Mouse (Mus musculus): ENCODE data around the gene Dstyk.
"Not testable (repeated sequence)": the region's sequence is repeated elsewhere in the genome, so short reads cannot be mapped to it uniquely, and the experiment has no call there.

The Dstyk gene

GRCm38 (mm10) chr1:132436960-132437359 lies 19.6 kb downstream of the Dstyk start:
- DNase-seq (ENCODE audit: low spot score) = no peak

GRCm38 (mm10) chr1:132437389-132437788 lies 20.0 kb downstream of the Dstyk start:
- no peak for DNase-seq (ENCODE audit: low spot score)

GRCm38 (mm10) chr1:132440896-132441435 lies 23.6 kb downstream of the Dstyk start:
- DNase-seq (ENCODE audit: low spot score) = no peak

- no peak for DNase-seq (ENCODE audit: low spot score)
Measured at GRCm38 (mm10) chr1:132449742-132450141, 32.4 kb downstream of the Dstyk start.

GRCm38 (mm10) chr1:132464651-132465050 lies 47.3 kb downstream of the Dstyk start:
- DNase-seq (ENCODE audit: low spot score) = no peak

GRCm38 (mm10) chr1:132468926-132469325 lies 51.6 kb downstream of the Dstyk start:
- DNase-seq (ENCODE audit: low spot score) = no peak

- no peak for DNase-seq (ENCODE audit: low spot score)
Measured at GRCm38 (mm10) chr1:132469519-132469918, 52.2 kb downstream of the Dstyk start.

GRCm38 (mm10) chr1:132470031-132470430 lies 52.7 kb downstream of the Dstyk start:
- not testable (repeated sequence) for DNase-seq (ENCODE audit: low spot score)

DNA sequence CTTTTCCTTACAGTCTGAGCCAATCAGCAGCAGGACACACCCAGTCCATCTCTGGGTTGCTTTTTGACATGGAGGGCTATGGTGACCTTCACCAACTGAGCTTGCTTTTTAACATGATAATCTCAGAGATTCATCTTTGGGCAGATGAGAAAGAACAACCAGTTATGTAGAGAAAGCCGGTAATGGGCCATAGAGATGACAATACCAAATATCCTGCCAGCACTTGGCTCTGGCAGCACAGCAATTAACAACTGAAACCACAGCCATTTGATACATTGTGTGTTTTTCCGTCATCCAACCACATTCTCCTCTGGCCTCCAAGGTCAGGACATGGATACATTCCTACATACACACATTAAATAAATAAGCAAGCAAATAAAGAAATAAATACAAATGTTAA lies 53.7 kb downstream of the Dstyk start:
- no peak for DNase-seq (ENCODE audit: low spot score)

DNA sequence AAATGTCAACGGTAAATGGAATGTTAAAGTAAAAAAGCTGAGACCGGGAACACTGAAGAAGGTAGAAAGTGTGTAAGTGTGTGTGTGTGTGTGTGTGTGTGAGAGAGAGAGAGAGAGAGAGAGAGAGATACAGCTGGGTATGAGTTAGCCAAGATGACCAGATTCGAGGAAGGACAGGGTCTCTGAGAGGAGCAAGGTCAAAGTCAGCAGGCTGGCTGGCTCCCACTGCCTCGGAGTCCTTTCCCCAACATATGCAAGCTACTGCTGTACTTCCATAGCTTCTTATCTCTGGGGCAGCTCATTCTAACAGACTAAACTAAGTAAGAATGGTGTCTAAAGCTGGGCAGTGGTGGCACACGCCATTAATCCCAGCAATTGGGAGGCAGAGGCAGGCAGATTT lies 54.1 kb downstream of the Dstyk start:
- no peak for DNase-seq (ENCODE audit: low spot score)

DNA sequence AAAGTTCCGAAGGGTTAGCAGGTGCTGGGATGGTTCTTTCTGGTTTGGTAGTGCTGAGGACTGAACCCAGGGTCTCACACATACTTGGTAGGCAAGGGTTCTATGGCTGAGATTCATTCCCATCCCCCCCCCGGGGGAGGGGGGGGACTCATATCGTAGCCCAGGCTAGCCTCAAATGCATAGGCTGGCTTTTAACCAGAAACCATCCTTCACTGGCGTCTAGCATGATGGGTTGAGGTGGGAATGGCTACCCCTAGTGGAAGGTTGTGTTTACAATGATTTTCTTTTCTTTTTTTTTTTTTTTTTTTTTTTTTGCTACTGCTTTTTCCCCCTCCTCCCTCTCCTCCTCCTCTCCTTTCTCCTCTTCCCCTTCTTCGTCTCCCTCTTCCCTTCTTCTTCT lies 55.2 kb downstream of the Dstyk start:
- DNase-seq (ENCODE audit: low spot score) = peak; percentile 28

DNA sequence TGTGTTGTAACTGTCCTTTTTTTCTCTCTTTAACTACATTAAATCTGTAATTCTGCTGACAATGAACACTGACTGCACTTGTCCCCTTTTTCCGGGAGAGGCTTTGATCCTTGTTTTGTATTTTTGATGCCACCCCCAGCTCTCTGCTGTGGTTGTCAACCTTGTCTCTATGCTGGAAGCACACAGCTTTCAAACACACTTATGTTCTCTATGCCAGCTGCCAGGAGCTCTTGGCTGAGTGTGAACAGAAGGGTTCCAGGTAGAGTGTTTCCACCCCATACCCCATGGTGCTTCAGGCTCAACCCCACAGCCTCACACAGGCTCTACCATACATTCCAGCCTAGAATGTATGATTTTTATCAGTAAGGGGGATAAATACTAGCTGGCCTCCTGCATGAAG lies 57.1 kb downstream of the Dstyk start:
- DNase-seq (ENCODE audit: low spot score) = no peak

DNA sequence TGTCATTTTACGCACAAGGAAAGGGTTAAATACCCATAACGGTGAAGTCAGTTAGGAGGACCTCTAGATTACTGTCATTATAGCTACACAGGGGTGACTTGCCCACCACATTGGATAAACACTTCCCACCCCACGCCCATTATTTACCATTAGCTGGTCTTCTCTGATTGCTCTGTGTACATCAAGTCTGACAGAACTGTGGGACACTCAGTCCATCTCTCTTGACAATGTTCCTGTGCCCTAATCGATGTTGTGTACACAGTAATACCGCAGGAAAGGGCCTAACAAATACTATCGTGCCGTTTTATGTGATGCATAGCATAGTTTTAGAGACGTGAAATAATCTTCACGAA lies 59.2 kb downstream of the Dstyk start:
- DNase-seq (ENCODE audit: low spot score) = no peak

DNA sequence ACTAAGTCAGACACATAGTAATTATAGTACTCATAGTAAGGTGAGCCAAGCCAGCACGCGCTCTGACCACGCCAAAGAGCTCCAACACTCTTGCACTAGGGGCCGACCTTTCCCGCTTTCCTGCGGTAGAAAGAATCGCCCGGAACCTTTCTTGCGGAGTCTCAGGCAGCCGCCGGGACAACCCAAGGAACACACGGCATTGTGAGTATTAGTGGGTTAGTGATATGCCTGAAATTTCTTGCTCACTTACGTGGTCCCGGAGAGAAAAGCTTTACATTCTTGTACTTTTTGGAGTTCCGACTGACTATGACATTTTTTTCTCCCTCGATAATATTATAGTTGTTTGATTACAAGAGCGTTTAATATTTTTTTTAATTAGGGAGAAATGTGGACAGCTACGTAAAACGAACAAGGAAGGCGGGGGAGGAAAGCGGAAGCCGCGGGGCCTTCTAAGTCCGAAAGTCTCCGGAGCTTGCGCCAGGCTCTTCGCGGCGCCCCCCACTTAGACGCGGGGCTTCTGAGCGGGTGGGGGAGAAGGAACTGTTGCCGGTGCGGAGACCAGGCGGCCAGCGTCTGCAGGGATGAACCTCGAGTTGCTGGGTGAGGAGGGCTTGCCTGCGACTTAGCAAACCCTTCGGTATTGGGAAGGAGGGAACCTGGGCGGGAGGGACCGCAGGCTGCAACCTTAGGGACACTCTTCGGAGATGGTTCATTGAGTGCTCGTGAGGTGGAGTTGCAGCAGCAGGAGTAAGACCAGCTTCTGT lies 59.8 kb downstream of the Dstyk start, which contains the start of gene Rbbp5:
TSS of gene Rbbp5 (plus strand) at position 438 of the 764 bp plus-strand sequence.
- DNase-seq (ENCODE audit: low spot score) = peak; percentile 89

DNA sequence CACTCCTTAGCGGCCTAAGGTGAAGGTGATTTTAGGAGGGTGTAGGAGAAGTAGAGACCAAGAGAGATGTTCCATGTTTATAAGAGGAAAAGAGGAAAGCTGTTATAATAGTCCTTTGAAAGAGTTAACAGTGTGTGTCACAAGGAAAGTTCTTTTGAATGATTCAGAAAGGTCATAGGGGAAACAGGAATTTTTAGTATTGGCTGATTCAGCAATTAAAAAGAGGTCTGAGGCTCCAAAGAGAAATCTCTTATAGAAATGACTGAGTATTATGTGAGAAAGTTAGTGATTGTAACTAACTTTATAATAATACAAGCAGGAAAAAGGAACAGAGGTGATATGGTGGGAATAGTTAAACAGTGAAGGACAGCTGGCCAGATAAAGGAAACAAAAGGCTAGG lies 62.1 kb downstream of the Dstyk start:
- no peak for DNase-seq (ENCODE audit: low spot score)

GRCm38 (mm10) chr1:132481619-132482018 lies 64.3 kb downstream of the Dstyk start:
- DNase-seq (ENCODE audit: low spot score) = no peak

DNA sequence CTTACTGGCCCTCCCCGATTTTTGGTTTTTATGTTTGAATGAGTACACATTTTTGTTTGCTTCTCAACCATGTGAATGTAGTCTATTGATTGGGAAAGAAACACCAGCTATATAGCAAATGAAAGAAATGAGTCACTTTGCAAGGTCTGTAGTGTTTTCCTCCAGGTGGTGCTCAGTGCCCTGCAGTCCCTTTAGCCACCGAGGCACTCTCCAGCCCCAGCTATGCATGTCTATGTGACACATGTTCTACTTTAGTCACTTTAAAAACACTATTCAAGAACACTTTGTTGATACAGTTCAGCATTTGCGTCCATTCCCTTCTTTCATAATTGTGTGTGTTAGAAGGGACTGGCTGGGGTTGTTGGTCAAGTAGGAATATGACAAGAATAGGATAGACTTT lies 65.9 kb downstream of the Dstyk start:
- no peak for DNase-seq (ENCODE audit: low spot score)

GRCm38 (mm10) chr1:132483759-132484158 lies 66.4 kb downstream of the Dstyk start:
- no peak for DNase-seq (ENCODE audit: low spot score)

DNA sequence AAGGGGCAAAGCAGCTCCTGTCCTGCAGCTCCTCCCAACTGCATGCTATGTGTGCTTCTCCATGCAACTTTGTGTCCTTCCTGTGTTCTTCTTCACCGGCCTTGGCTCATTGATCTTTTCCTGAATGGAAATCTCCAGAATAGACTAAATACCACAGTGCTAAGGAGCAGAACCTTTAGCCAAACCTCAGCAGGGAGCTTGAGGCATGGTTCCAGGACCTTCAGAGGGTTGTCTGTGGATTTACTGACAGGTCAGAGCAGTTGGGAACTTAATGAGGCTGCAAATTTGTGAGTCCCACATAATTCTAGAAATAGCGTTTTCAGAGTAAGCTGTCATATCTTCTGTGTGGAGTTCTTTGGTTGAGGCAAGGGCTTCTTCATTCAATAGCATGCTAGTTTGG lies 83.2 kb downstream of the Dstyk start:
- no peak for DNase-seq (ENCODE audit: low spot score)

DNA sequence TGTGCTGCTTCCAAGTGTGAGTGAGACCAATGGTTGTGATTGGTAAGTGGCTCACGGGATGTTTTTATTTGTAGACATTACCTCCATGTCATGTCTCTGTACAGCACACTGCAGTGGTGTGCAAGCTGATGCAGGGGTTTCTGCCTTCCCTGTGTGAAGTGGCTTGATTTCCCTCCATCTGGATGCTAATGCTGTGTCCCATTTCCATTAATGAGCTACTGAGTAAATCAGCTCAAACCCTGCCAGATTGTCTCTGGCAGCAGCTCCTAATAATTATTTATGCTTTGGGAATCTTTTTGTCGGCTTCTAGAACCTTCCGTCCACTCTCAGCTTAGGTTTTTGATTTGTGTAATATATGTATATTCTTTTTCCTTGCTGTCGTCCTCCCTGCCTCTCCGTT lies 87.8 kb downstream of the Dstyk start:
- no peak for DNase-seq (ENCODE audit: low spot score)

DNA sequence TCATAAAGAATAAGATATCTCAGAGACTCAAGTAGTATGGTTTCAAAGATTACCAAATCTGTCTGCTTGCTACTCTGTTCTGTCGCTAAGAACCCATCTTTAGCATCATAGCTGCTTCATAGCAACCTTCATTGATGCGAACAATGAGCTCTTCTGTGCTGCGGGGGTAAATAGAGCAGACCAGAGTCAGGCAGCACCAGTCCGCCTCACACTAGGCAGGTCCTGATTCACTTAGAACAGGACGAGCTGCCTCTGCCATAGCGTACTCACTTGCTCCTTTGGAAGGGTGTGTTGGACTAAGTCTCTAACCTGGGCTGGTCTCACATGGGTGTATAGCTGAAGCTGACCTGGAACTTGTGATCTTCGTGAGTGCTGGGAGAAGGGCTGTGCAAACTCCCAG lies 88.7 kb downstream of the Dstyk start, which contains the start of gene Tmem81:
TSS of gene Tmem81 (plus strand) at position 173 of the 400 bp plus-strand sequence.
- no peak for DNase-seq (ENCODE audit: low spot score)

GRCm38 (mm10) chr1:132506656-132507055 lies 89.3 kb downstream of the Dstyk start:
- no peak for DNase-seq (ENCODE audit: low spot score)

GRCm38 (mm10) chr1:132509771-132510170 lies 92.4 kb downstream of the Dstyk start:
- no peak for DNase-seq (ENCODE audit: low spot score)

GRCm38 (mm10) chr1:132511521-132511920 lies 94.2 kb downstream of the Dstyk start:
- no peak for DNase-seq (ENCODE audit: low spot score)

All from embryo, embryonic 10 days (tissue).